Mouse (Mus musculus) kidney, embryonic 15.5 days (tissue): ENCODE results near the gene Gm38655. TPM values are rescaled to one million over a fixed set of nuclear protein-coding genes. Genes with fewer than 3 reads are reported as not detected.
"Not testable (repeated sequence)": the region's sequence is repeated elsewhere in the genome, so short reads cannot be mapped to it uniquely, and the experiment has no call there.

Experiments
- ATAC-seq: fragments of 200-750 bp; cut with Nextera tagmentation; replicated peaks from 2 replicates; pipeline ENCODE4 v1.8.0; 2017; ENCODE audit warnings: moderate TSS enrichment; ENCODE audit not compliant: low FRiP score
- H3K27ac ChIP-seq: fragments of 300-500 bp; sonication (generic); 2 replicates; pipeline ENCODE4 v1.5.1; 2015; ENCODE audit warnings: mild to moderate bottlenecking, inconsistent platforms
- H3K27me3 ChIP-seq: fragments of 300-500 bp; sonication (generic); 2 replicates; pipeline ENCODE4 v1.6.1; 2015; ENCODE audit warnings: inconsistent platforms
- H3K36me3 ChIP-seq: fragments of 300-500 bp; sonication (generic); 2 replicates; pipeline ENCODE4 v1.6.1; 2015; ENCODE audit warnings: inconsistent platforms
- H3K4me1 ChIP-seq: fragments of 300-500 bp; sonication (generic); 2 replicates; pipeline ENCODE4 v1.6.1; 2015; ENCODE audit warnings: inconsistent platforms
- H3K4me2 ChIP-seq: fragments of 300-500 bp; sonication (generic); 2 replicates; pipeline ENCODE4 v1.6.1; 2015; ENCODE audit warnings: moderate library complexity, mild to moderate bottlenecking, inconsistent platforms
- H3K4me3 ChIP-seq: fragments of 300-500 bp; sonication (generic); replicated peaks from 2 replicates; pipeline ENCODE4 v1.5.1; 2015; ENCODE audit warnings: mild to moderate bottlenecking, inconsistent platforms
- H3K9ac ChIP-seq: fragments of 300-500 bp; sonication (generic); 2 replicates; pipeline ENCODE4 v1.6.1; 2015; ENCODE audit warnings: mild to moderate bottlenecking, inconsistent platforms
- H3K9me3 ChIP-seq: fragments of 300-500 bp; sonication (generic); replicated peaks from 2 replicates; pipeline ENCODE4 v1.6.1; 2016; ENCODE audit warnings: inconsistent platforms
- WGBS: fragments of 180-500 bp; shearing (Covaris S2); methylation state at CpG from one replicate; pipeline ENCODE4 v1.1.7; 2015; ENCODE audit warnings: mixed read lengths; 5-methylcytosine and 5-hydroxymethylcytosine counted together
- polyA plus RNA-seq: library from polyadenylated mRNA; unstranded; fragments of >200 nt; fragmentation: Nextera tagmentation; extraction: Ambion mirVana; gene quantifications from 2 replicates; pipeline ENCODE4 v1.2.1, GENCODE M21; 2015

Gene Gm38655
- polyA plus RNA-seq, 1 experiment from 2014 or later = not detected

DNA sequence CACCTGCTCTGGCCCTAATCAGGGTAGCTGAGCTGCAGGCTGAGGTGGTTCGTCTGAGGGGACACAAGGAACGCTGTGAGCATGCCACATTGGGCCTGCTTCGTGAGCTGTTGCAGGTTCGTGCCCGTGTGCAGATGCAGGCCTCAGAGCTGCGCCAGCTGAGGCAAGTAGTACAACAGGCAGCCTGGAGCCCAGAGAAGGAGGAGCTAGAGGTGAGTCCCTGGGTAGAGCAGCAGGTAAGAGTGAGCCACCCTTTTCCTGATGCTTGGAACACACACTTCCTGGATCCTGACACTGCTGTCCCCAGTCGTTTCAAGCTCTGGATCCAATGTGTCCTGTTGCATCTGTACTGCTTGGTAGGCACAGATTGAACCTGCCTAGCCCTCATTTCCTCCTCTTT, 11.9 kb downstream of the Gm38655 start:
- Histone ChIP-seq H3K4me2 (no peak overlapping the region), H3K4me1 (no peaks in the 10 kb centered on the region; the same call in 1 of the 2 replicates), H3K36me3 (peaks cover 31% of the 10 kb centered on the region), H3K27ac (no peak overlapping the region), H3K9me3 (no peaks in the 10 kb centered on the region), H3K27me3 (no peaks in the 10 kb centered on the region), H3K4me3 (no peak overlapping the region), H3K9ac (no peak overlapping the region)
- WGBS = 76% methylated on average over 7 of the region's 7 CpGs
- no peak for ATAC-seq

DNA sequence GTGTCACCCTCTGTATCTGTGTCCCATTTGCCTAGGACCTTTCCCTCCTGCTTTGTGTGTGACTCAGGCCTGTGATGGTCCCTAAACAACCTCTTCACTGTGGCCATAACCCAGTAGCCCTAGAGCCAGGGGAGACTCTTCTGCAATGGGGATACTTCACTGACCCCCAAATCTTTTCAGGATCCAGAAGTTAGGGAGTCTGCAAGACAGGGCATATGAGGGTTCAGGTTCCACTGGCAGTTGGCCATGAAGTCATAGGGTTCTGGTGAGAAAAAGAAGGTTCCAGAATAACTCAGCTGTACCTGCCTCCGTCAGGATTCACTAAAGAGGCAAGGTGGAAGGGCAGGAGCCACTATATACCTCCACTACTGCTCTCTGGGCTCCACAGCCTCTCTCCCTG, 13.1 kb downstream of the Gm38655 start, which contains the start of gene Ccdc154:
TSS of gene Ccdc154 (plus strand) at position 301 of the 400 bp plus-strand sequence.
- Histone ChIP-seq H3K36me3 (peaks cover 42% of the 10 kb centered on the region), H3K27me3 (no peaks in the 10 kb centered on the region), H3K4me1 (no peaks in the 10 kb centered on the region; the same call in 1 of the 2 replicates), H3K9me3 (no peaks in the 10 kb centered on the region), H3K9ac (no peak within 1 kb of the TSS), H3K4me3 (no peak within 1 kb of the TSS), H3K4me2 (no peak within 1 kb of the TSS), H3K27ac (no peak within 1 kb of the TSS)
- ATAC-seq = no peak
- WGBS = 76% methylated on average over 1 of the region's 1 CpGs

DNA sequence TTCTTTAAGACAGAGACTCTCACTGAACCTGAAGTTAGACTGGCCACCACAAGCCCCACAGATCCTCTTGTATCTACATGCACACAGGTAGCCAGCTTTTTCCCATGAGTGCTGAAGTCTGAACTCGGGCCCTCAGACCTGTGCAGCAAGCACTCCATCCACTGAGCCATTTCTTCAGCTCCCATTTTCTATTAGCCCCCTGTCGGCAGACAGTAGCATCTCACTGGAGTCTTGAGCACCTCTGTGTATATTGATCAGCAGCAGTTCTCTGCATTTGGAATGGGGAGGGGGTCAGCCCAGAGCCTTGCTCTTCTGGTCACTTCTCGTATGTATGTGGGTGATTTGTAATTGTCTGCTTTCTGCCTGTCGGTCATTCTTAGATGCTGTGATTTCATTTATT, 35.3 kb downstream of the Gm38655 start:
- Histone ChIP-seq H3K4me3 (no peak overlapping the region), H3K9ac (no peak overlapping the region), H3K4me2 (no peak overlapping the region), H3K9me3 (no peaks in the 10 kb centered on the region), H3K36me3 (peaks cover 10% of the 10 kb centered on the region), H3K27ac (no peak overlapping the region), H3K27me3 (no peaks in the 10 kb centered on the region), H3K4me1 (no peaks in the 10 kb centered on the region)
- WGBS = 69% methylated on average over 4 of the region's 4 CpGs
- ATAC-seq = no peak

DNA sequence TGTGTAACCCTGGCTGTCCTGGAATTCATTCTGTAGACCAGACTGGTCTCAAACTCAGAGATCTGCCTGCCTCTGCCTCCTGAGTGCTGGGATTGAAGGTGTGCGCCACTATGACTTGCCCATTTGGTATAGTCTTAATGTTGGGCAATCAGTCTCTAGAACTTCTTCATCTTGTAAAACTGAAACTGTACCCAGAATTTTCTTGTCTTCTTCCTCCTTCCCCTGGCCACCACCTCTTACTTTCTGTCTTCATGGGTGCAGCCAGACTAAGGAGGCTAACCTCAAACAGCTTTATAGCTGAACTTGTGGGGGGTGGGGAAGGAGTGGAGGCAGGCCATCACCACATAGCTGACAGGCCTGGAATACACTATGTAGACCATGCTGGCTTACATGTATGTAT, 36.5 kb downstream of the Gm38655 start:
- ATAC-seq = no peak
- Histone ChIP-seq H3K9ac (no peak overlapping the region), H3K36me3 (peaks cover 5% of the 10 kb centered on the region; the same call in 1 of the 2 replicates), H3K9me3 (no peaks in the 10 kb centered on the region), H3K4me3 (no peak overlapping the region), H3K27me3 (no peaks in the 10 kb centered on the region), H3K4me1 (peaks cover 10% of the 10 kb centered on the region), H3K27ac (no peak overlapping the region), H3K4me2 (no peak overlapping the region)
- 96% methylated on average over 1 of the region's 1 CpGs for WGBS

DNA sequence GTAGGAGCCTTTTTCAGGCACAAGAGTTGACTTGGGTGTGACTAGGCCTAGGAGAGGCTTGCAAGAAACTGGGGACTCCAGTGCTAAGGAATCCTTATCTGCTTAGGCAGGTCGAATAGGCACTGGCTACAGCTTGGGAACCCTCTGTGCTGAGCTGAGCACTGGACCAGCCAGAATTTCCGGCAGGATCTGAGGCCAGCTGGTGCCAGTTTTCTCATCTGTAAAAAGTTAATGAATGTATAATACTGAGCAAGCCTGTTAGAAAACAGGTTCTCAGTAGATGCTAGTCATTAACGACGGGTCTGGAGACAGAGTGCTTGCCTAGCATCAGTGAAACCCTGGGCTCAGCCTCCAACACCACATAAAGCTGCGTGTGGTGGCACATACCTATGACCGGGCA, 39.6 kb downstream of the Gm38655 start:
- Histone ChIP-seq H3K4me2 (no peak overlapping the region), H3K27ac (no peak overlapping the region), H3K36me3 (peaks cover 5% of the 10 kb centered on the region; the same call in 1 of the 2 replicates), H3K9me3 (no peaks in the 10 kb centered on the region), H3K9ac (no peak overlapping the region), H3K4me3 (no peak overlapping the region), H3K27me3 (no peaks in the 10 kb centered on the region), H3K4me1 (peaks cover 15% of the 10 kb centered on the region)
- WGBS = 86% methylated on average over 6 of the region's 6 CpGs
- ATAC-seq = no peak

DNA sequence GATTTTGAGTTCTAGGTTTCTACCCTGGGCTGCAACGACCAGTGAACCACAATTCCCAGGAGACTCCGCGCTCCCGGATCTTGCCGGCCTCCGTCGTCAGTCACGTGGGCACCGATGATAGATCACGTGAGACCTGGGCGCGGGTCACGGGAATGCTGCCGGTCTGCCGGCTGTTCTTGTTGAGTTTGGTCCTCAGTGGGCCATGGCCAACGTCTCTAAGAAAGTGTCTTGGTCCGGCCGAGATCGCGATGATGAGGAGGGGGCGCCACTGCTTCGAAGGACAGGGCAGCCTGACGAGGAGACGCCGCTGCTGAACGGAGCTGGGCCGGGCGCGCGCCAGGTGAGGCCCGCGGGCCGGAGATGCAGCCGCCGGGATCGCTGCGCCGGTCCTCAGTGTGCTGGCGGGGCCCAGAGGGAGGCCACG, 42.0 kb downstream of the Gm38655 start, which contains the start of gene Clcn7:
TSS of gene Clcn7 (plus strand) at position 117 of the 424 bp plus-strand sequence.
- peak; percentile 94 for ATAC-seq
- 0 out of 2 replicates have a peak within 1 kb of the TSS, but pooled peaks have one; percentile 35 for H3K27ac ChIP-seq

DNA sequence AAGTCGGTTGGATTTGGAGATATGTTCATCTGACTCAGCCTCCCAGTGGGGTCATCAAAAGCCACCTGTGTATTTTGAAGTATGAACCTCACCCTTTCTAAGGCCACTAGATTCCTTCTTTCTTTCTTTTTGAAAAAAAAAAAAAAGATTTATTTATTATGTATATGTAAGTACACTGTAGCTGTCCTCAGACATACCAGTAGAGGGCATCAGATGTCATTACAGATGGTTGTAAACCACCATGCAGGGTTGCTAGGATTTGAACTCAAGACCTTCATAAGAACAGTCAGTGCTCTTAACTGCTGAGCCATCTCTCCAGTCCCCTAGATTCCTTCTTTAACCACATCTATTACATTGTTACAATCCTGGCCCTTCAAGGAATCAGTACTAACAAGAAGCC, 45.2 kb downstream of the Gm38655 start:
- Histone ChIP-seq H3K27ac (no peak overlapping the region), H3K27me3 (0 out of 2 replicates have a peak, but pooled peaks cover 3% of the 10 kb centered on the region), H3K4me1 (peaks cover 15% of the 10 kb centered on the region), H3K36me3 (no peaks in the 10 kb centered on the region), H3K9ac (no peak overlapping the region), H3K4me3 (no peak overlapping the region), H3K4me2 (no peak overlapping the region), H3K9me3 (no peaks in the 10 kb centered on the region)
- WGBS = 94% methylated on average over 1 of the region's 1 CpGs
- no peak for ATAC-seq

More for the DNA sequence above, 42.0 kb downstream of the Gm38655 start, which contains the start of gene Clcn7:
- H3K4me1 ChIP-seq = peaks cover 15% of the 10 kb centered on the region
- H3K9ac ChIP-seq = peak within 1 kb of the TSS; percentile 86
- peak within 1 kb of the TSS; percentile 76 for H3K4me2 ChIP-seq
- H3K36me3 ChIP-seq = peaks cover 5% of the 10 kb centered on the region; the same call in 1 of the 2 replicates
- peak within 1 kb of the TSS; percentile 100 for H3K4me3 ChIP-seq
- no peaks in the 10 kb centered on the region for H3K9me3 ChIP-seq
- whole genome bisulfite sequencing = under 1% methylated on average over 40 of the region's 40 CpGs
- no peaks in the 10 kb centered on the region for H3K27me3 ChIP-seq

DNA sequence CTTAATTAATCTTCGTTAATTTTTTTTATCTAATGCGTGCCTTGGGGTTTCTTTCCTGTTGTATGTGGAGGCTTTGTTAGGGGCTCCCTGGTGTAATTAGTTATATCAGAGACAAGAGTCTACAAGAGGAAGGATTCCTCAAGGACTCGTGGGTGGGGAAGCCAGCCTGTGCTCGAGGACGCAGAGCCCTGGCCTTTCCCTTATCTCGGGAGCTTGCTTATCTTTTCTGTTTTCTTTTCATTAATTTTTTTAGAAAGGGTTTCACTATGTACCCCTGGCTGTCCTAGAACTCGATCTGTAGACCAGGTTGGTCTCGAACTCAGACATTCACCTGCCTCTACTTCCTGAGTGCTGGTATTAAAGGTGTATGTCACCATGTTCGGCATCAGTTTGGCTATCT, 47.6 kb downstream of the Gm38655 start:
- Histone ChIP-seq H3K9ac (no peak overlapping the region), H3K27ac (no peak overlapping the region), H3K27me3 (peaks cover 6% of the 10 kb centered on the region; the same call in 1 of the 2 replicates), H3K4me3 (no peak overlapping the region), H3K4me2 (no peak overlapping the region), H3K36me3 (no peaks in the 10 kb centered on the region), H3K4me1 (no peaks in the 10 kb centered on the region), H3K9me3 (no peaks in the 10 kb centered on the region)
- ATAC-seq = no peak
- WGBS = 77% methylated on average over 9 of the region's 9 CpGs

DNA sequence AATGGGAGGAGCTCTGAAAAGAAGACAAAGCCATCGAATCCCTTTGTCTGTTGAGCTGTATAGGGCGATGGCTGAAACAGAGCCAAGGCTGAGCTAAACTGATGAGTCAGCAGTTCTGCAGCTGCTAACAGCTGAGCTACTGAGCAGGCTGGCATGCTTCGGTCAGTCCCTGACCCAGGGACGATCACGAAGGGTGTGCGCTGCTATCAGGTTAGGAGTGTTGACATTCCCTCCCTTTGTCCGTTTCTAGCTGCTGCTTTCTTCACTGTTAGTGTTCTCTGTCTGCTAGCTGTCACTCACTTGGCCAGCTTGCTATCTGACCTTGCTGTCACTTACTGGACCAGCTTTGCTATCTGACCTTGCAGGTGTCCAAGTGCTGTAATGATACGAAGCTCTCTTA, 48.2 kb downstream of the Gm38655 start:
- Histone ChIP-seq H3K27ac (no peak overlapping the region), H3K4me3 (no peak overlapping the region), H3K9ac (no peak overlapping the region), H3K4me1 (no peaks in the 10 kb centered on the region), H3K9me3 (no peaks in the 10 kb centered on the region), H3K4me2 (no peak overlapping the region), H3K27me3 (peaks cover 8% of the 10 kb centered on the region; the same call in 1 of the 2 replicates), H3K36me3 (no peaks in the 10 kb centered on the region)
- WGBS = 55% methylated on average over 8 of the region's 8 CpGs
- 0 out of 2 replicates have a peak, but pooled peaks have one; percentile 60 for ATAC-seq

DNA sequence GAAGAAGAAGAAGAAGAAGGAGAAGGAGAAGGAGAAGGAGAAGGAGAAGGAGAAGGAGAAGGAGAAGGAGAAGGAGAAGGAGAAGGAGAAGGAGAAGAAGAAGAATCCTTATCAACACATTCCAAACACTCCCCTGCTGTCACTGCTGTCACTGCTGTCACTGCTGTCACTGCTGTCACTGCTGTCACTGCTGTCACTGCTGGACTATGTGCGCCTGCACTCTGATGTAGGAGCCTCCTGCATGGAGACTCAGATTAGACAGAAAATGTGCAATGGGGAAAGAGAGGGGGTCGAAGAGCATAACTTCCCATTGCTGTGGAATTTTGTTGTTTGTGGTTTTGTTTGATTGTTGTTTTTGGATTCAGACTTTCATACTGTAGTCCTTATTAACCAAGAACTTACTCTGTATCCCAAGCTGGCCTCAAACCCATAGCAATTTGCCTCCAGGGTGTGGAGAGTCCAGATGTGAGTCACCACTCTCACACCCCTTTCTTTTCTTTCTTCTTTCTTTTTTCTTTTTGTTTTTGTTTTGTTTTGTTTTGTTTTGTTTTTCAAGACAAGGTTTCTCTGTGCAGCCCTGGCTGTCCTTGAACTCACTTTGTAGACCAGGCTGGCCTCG, 49.7 kb downstream of the Gm38655 start:
- not testable (repeated sequence) for H3K27me3 ChIP-seq, H3K36me3 ChIP-seq, H3K27ac ChIP-seq, ATAC-seq, H3K9me3 ChIP-seq, H3K9ac ChIP-seq, H3K4me3 ChIP-seq, H3K4me1 ChIP-seq, H3K4me2 ChIP-seq
- 70% methylated on average over 3 of the region's 3 CpGs for WGBS

DNA sequence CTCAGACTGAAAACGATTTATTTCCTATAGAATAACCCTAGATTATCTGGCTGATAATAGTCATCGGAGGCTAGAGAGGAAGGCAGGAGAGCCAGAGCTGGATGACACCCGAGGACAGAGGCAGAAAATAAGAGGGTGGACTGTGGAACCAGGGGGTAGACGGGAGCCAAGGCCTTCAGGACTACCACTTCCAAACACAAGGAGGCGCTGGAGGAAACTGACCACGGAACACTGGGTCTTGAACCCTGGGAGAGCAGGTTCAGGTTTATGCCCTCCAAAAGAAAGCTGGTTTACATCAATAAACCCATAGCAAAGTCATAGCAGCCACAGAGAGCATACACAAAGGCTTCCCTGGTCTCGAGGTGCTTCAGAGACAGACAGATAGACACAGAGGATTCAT, 51.3 kb downstream of the Gm38655 start:
- ATAC-seq = no peak
- no peak overlapping the region for H3K4me2 ChIP-seq
- H3K9ac ChIP-seq = no peak overlapping the region
- no peaks in the 10 kb centered on the region for H3K4me1 ChIP-seq
- no peaks in the 10 kb centered on the region for H3K9me3 ChIP-seq
- 32% methylated on average over 7 of the region's 7 CpGs for WGBS
- H3K36me3 ChIP-seq = no peaks in the 10 kb centered on the region
- H3K4me3 ChIP-seq = no peak overlapping the region
- H3K27ac ChIP-seq = no peak overlapping the region
- H3K27me3 ChIP-seq = peaks cover 8% of the 10 kb centered on the region; the same call in 1 of the 2 replicates
